Mouse (Mus musculus) frontal cortex, postnatal 25 days (tissue): ENCODE results near the gene Dlg2.

Source experiments
- DNase-seq, 2 experiments: peaks; one replicate each; pipeline ENCODE4 v3.0.0; 2022; ENCODE audit warnings: low spot score in 2 of 2

Dlg2 gene

GRCm38 (mm10) chr7:91442447-91443376 lies 966.2 kb downstream of the Dlg2 start:
- no peak for DNase-seq

- no peak for DNase-seq
These were observed 966.9 kb downstream of the Dlg2 start for GRCm38 (mm10) chr7:91443377-91443714.

GRCm38 (mm10) chr7:91443913-91444312 lies 967.4 kb downstream of the Dlg2 start:
- no peak for DNase-seq

GRCm38 (mm10) chr7:91444728-91445127 lies 968.3 kb downstream of the Dlg2 start:
- no peak for DNase-seq

- no peak for DNase-seq
These were observed 980.3 kb downstream of the Dlg2 start for GRCm38 (mm10) chr7:91456796-91457195.

GRCm38 (mm10) chr7:91457207-91457606 lies 980.7 kb downstream of the Dlg2 start:
- peak; percentile 20 to 60 for DNase-seq

GRCm38 (mm10) chr7:91461352-91461751 lies 984.9 kb downstream of the Dlg2 start:
- no peak for DNase-seq

- DNase-seq: no peak
These were observed 986.8 kb downstream of the Dlg2 start for GRCm38 (mm10) chr7:91463256-91463655.

- no peak for DNase-seq
These were observed 990.6 kb downstream of the Dlg2 start for GRCm38 (mm10) chr7:91467061-91467460.

- no peak for DNase-seq
These were observed 1002.7 kb downstream of the Dlg2 start for GRCm38 (mm10) chr7:91479145-91479544.

GRCm38 (mm10) chr7:91481574-91482197 lies 1005.2 kb downstream of the Dlg2 start:
- no peak for DNase-seq

GRCm38 (mm10) chr7:91493234-91493633 lies 1016.8 kb downstream of the Dlg2 start:
- no peak for DNase-seq

GRCm38 (mm10) chr7:91495526-91495925 lies 1019.1 kb downstream of the Dlg2 start:
- no peak for DNase-seq

GRCm38 (mm10) chr7:91511119-91511518 lies 1034.6 kb downstream of the Dlg2 start:
- no peak for DNase-seq

- no peak for DNase-seq
These were observed 1038.0 kb downstream of the Dlg2 start for GRCm38 (mm10) chr7:91514445-91514844.

GRCm38 (mm10) chr7:91516225-91516624 lies 1039.8 kb downstream of the Dlg2 start:
- DNase-seq: no peak

- no peak for DNase-seq
These were observed 1049.4 kb downstream of the Dlg2 start for GRCm38 (mm10) chr7:91525859-91526258.

- no peak for DNase-seq
These were observed 1066.3 kb downstream of the Dlg2 start for GRCm38 (mm10) chr7:91542597-91543285.

- no peak for DNase-seq
These were observed 1066.8 kb downstream of the Dlg2 start for GRCm38 (mm10) chr7:91543286-91543650.

- DNase-seq: no peak
These were observed 1068.1 kb downstream of the Dlg2 start for GRCm38 (mm10) chr7:91544600-91544999.

- no peak for DNase-seq
These were observed 1072.3 kb downstream of the Dlg2 start for GRCm38 (mm10) chr7:91548796-91549195.

- DNase-seq: no peak
These were observed 1081.1 kb downstream of the Dlg2 start for GRCm38 (mm10) chr7:91557582-91557981.

- DNase-seq: no peak
These were observed 1091.0 kb downstream of the Dlg2 start for GRCm38 (mm10) chr7:91567423-91567822.
